Mouse (Mus musculus): ENCODE data around the gene Capg. TPM values are rescaled to one million over a fixed set of nuclear protein-coding genes. Genes with fewer than 3 reads are reported as not detected.
A peak's percentile ranks its signal among the peaks of the same experiment; 100 is the strongest.

Gene Capg
- total RNA-seq, 2 experiments from 2014 or later = 2.3 to 2.6 TPM

DNA sequence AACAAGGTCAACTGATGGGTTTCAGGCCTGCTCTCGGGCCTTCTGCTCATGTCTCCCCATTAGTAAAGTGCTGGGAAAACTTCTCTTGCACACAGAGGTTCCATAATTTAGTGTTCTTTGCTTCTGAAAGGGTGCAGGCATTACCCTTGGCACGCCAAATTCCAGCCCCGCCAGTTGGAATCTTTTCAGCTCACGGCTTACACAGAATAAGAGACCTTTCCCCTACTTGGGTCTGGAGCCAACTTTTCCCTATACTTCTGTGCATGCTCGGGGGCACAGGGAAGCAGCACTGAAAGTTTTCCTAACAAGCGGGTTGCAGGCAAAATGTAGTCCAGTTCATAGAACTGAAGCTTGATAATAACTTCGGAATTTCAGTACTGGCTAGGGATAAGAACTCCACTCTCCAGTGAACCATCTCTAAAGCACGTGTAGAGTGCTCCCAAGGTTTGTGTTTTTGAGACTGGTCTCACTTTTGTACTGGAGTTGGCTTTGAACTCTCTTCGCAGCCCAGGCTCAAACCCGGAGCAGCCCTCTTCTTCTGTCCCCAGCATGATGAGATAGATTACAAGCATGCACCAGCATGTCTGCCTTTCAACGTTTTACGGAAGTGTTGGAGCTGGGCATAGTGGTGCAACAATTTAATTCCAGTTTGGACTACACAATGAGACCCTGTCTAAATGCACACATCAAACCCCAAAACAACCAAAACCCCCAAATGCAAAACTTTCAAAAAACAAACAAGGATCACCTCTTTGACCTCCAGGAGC, 54.8 kb downstream of the Capg start:
- intact Hi-C loops (cut with DNase I) = no loop called here
- DNase-seq (ENCODE audit: extremely low spot score in 1 of 2, low spot score in 2 of 2) = peak; percentile 21 to 34
- Histone ChIP-seq H3K4me3 (peak overlapping the region; percentile 66), H3K27ac (peak overlapping the region; percentile 67; the same call in 1 of the 2 replicates)
- TF ChIP-seq CTCF (IDR thresholded peaks at IDR 0.05) = no peak

DNA sequence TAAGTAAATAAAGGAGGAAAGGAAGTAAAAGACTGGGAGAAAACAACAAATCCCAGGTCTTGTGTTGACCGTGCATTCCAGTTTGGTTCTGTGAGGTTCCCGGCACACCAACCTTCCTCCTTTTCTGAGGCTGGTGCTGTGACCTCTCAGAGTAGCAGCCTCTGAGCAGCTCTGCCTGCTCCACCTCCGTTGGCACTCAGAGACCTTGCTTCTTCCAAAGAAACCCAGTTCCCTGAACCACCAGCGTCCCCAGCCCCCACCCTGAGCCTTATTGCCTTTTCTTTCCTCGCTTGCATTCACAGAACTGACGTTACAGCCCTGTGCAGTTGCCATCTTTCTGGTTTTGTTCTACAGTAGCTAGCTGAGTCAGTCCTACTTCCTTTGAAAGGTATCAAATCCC, 56.0 kb downstream of the Capg start:
- no peak for TF ChIP-seq CTCF (IDR thresholded peaks at IDR 0.05)
- intact Hi-C loops (cut with DNase I) = no loop called here
- no peak overlapping the region for H3K27ac ChIP-seq
- DNase-seq (ENCODE audit: extremely low spot score in 1 of 2, low spot score in 2 of 2) = no peak
- no peak overlapping the region for H3K4me3 ChIP-seq

DNA sequence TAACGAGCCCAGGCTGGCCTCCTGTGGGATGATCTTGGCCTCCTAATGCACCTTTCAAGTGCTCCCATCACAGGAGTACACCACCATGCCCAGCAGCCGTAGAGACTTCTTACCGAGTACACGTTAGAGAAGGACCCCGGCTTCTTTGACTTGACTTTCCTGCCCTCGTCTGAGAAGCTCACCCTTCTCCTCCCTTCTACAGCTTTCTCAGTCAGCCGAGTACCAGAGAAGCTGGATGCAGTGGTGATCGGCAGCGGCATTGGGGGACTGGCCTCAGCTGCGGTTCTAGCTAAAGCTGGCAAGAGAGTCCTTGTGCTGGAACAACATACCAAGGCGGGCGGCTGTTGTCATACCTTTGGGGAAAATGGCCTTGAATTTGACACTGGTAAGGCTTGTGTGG, 56.6 kb downstream of the Capg start:
- no peak for DNase-seq (ENCODE audit: extremely low spot score in 1 of 2, low spot score in 2 of 2)
- no peak overlapping the region for H3K27ac ChIP-seq
- intact Hi-C loops (cut with DNase I) = no loop called here

DNA sequence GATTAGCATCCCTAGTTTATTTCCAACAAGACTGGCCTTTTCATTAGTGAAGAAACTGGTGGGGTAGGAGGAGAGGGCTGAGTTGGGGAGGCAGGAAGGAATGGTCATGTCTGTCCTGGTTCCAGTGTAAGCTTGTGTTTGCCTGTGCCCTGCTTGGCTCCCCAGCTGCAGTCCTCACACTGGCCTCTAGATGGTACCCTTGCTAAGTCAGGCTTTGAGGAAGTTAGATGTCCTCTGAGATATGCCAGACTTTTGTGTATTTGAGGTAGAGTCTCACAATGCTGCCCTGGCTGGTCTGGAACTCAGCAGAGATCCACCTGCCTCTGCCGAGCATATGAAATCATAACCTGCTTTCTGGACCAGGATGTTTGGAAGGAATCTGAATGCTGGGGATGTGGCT, 57.5 kb downstream of the Capg start:
- peak; percentile 95 for TF ChIP-seq CTCF (IDR thresholded peaks at IDR 0.05)
- DNase-seq (ENCODE audit: extremely low spot score in 1 of 2, low spot score in 2 of 2) = peak; percentile 72 to 78
- no peak overlapping the region for H3K4me3 ChIP-seq
- intact Hi-C loops (cut with DNase I) = no loop called here
- H3K27ac ChIP-seq = no peak overlapping the region

More for the DNA sequence above, 56.6 kb downstream of the Capg start:
- no peak overlapping the region for H3K4me3 ChIP-seq
- TF ChIP-seq CTCF (IDR thresholded peaks at IDR 0.05) = no peak

DNA sequence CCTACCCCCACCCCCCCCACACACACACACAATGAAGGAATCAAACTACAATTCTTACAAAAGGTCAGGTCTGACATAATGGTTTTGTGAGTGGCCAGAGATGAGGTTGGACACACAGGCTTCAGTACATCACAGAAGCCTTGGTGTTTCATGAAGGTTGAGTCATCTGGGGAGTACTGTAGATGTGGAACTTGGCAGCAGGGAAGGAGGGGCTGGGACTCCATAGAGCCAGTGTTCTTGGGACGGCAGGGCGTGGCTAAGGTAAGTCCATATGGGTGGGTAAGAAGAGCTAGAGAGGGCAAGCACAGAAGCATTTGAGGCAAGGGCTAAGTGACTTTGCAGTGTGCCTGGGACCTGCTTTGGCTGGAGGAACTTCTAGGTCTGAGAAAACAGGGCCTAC, 59.9 kb downstream of the Capg start:
- intact Hi-C loops (cut with DNase I) = no loop called here
- TF ChIP-seq CTCF (IDR thresholded peaks at IDR 0.05) = no peak
- DNase-seq (ENCODE audit: extremely low spot score in 1 of 2, low spot score in 2 of 2) = no peak
- Histone ChIP-seq H3K4me3 (no peak overlapping the region), H3K27ac (no peak overlapping the region)

DNA sequence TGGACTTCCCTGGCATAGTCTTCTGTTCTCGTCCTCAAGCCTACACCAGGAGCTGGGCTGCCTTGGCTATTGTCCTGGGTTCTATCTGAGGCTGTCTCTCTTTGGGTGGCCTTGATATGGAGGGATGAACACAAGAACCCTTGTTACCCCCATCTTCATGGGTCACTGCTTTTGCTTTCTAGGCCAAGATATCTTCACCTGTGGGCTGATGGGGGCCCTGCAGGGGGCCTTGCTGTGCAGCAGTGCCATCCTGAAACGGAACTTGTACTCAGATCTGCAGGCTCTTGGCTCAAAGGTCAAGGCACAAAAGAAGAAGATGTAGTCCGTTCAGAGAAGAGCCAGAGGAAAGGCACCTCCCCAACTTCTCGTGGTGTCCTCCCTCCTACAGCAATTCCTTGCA, 62.9 kb downstream of the Capg start:
- TF ChIP-seq CTCF (IDR thresholded peaks at IDR 0.05) = no peak
- intact Hi-C loops (cut with DNase I) = no loop called here
- H3K4me3 ChIP-seq = no peak overlapping the region

DNA sequence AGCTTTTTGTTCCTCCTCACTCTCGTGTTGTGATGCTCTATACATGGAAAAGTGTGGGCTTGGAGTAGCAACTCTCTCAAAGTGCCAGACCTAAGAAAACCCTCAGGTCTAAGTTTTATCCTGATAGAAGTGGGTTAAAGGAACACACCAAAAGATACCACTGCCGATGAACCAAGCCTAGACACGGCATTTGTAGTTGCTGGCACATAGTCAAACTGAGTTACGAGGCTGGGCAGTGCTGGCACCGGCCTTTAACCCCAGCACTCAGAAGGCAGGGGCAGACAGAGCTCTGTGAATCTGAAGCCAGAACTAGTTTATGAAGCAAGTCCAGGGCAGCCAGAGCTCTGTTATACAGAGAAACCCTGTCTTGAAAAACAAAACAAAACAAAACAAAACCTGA, 63.5 kb downstream of the Capg start:
- intact Hi-C loops (cut with DNase I) = no loop called here
- H3K4me3 ChIP-seq = no peak overlapping the region
- no peak for DNase-seq (ENCODE audit: extremely low spot score in 1 of 2, low spot score in 2 of 2)
- no peak for TF ChIP-seq CTCF (IDR thresholded peaks at IDR 0.05)
- H3K27ac ChIP-seq = no peak overlapping the region

More for the DNA sequence above, 62.9 kb downstream of the Capg start:
- H3K27ac ChIP-seq = no peak overlapping the region
- DNase-seq (ENCODE audit: extremely low spot score in 1 of 2, low spot score in 2 of 2) = no peak

DNA sequence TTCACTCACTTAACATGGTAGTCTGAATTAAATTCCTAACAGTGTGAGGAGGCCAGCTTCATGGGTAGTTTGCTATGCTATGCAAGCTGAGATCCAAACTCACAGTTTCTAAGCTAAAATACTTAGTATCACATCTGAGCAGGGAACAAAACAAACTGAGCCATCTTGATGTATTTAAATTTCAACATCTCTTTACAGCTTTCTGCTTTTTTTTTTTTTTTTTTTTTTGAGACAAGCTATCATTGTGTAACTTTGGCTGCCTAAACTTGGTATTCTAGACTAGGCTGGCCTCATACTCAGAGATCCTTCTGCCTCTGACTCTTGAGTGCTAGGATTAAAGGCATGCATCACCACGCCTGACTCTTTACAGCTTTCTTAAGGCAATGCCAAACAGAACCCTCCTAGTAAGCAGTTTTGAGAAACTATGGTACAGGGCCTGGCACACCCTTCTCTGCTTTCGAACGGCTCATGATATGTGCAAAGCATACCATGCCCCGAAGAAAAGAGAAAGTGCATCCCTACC, 64.5 kb downstream of the Capg start:
- H3K27ac ChIP-seq = no peak overlapping the region
- H3K4me3 ChIP-seq = no peak overlapping the region
- no peak for TF ChIP-seq CTCF (IDR thresholded peaks at IDR 0.05)
- no peak for DNase-seq (ENCODE audit: extremely low spot score in 1 of 2, low spot score in 2 of 2)
- intact Hi-C loops (cut with DNase I) = no loop called here

DNA sequence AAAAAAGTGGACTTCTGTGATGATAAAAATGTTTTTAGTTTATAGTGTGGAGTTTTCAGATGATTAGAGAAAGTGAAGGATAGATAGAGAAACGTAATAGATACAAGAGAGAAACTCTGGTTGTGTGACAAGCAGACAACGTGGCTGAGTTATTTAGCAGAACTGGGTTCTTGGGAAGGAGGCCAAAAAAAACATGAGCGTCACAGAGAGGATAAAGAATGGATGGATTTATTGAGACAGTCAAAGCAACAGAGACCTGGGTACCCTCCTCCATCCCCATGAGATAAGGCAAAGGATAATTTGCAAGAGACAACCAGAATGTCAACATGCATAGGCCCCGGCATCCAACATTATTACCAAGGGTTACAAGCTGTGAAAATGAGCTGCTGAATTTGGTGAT, 66.1 kb downstream of the Capg start:
- DNase-seq (ENCODE audit: extremely low spot score in 1 of 2, low spot score in 2 of 2) = no peak
- H3K4me3 ChIP-seq = no peak overlapping the region
- intact Hi-C loops (cut with DNase I) = no loop called here
- no peak for TF ChIP-seq CTCF (IDR thresholded peaks at IDR 0.05)
- no peak overlapping the region for H3K27ac ChIP-seq

Other genes with a start within 250 kb of the Capg start
- gene Sftpb, start 239.8 kb upstream of the Capg start, total RNA-seq (2021) = not detected
- gene Usp39, start 199.2 kb upstream of the Capg start, total RNA-seq (2021) = 10 to 100 TPM; 31.8 to 35.5 TPM
- gene 0610030E20Rik, start 197.1 kb upstream of the Capg start, total RNA-seq (2021) = 10 to 100 TPM; 17.3 to 17.7 TPM
- gene Tmem150a, start 188.9 kb upstream of the Capg start, total RNA-seq (2021) = 1 to 10 TPM; 8.0 to 9.7 TPM
- 10 to 100 TPM; 75.7 to 75.9 TPM for gene Rnf181, start 177.4 kb upstream of the Capg start, total RNA-seq (2021)
- gene Vamp5, start 163.9 kb upstream of the Capg start, total RNA-seq (2021) = 1 to 10 TPM; 6.3 to 6.8 TPM
- 10 to 100 TPM; 11.7 to 15.4 TPM for gene Vamp8, start 153.7 kb upstream of the Capg start, total RNA-seq (2021)
- 10 to 100 TPM; 25.7 to 26.9 TPM for gene Ggcx, start 130.1 kb upstream of the Capg start, total RNA-seq (2021)
- gene Mat2a, start 104.8 kb upstream of the Capg start, total RNA-seq (2021) = 100 to 1,000 TPM; 186 to 194 TPM
- under 1 TPM; 0.28 to 0.48 TPM for gene Sh2d6, start 22.7 kb upstream of the Capg start, total RNA-seq (2021)
- 10 to 100 TPM; 19.1 to 21.3 TPM for gene Elmod3, start 54.0 kb downstream of the Capg start, total RNA-seq (2021)
- gene Retsat, start 54.1 kb downstream of the Capg start, total RNA-seq (2021) = 10 to 100 TPM; 46.3 to 50.3 TPM
- gene Tgoln1, start 72.6 kb downstream of the Capg start, total RNA-seq (2021) = 10 to 100 TPM; 95.1 to 95.5 TPM
- 1 to 10 TPM; 2.9 to 3.8 TPM for gene Tcf7l1, start 244.9 kb downstream of the Capg start, total RNA-seq (2021)